Mouse (Mus musculus): ENCODE data around the gene Rbp7. TPM values are rescaled to one million over a fixed set of nuclear protein-coding genes. Genes with fewer than 3 reads are reported as not detected.

Rbp7 gene
- polyA plus RNA-seq, 1 experiment from 2014 or later, result not detected

- no peak for TF ChIP-seq CTCF (IDR thresholded peaks at IDR 0.05)
- CTCF ChIA-PET, result no interaction called here
- POLR2A ChIA-PET, result interaction anchor here (1.2 kb wide), 1 partner anchor 25 kb away, joined by 4 read pairs; no protein-coding TSS in a partner anchor
- ATAC-seq (peak; percentile 83), DNase-seq (ENCODE audit: low read depth, low spot score) (peak; percentile 69)
- in situ Hi-C loops (cut with MboI; ENCODE audit: low pct_unique_long_range_greater_than_20kb), result no loop called here
- H3K27me3 ChIP-seq, result no peaks in the 10 kb centered on the region
Measured at GRCm38 (mm10) chr4:149426325-149427199, 28.2 kb downstream of the Rbp7 start, which contains the start of gene Ube4b. Gene Ube4b, minus strand, starts transcription at chr4:149426749.

GRCm38 (mm10) chr4:149425801-149426292, 28.9 kb downstream of the Rbp7 start:
- no peaks in the 10 kb centered on the region for H3K27me3 ChIP-seq
- in situ Hi-C loops (cut with MboI; ENCODE audit: low pct_unique_long_range_greater_than_20kb), result no loop called here
- ChIA-PET CTCF (no interaction called here), POLR2A (interaction anchor here (1.2 kb wide), 1 partner anchor 24 kb away, joined by 4 read pairs; no protein-coding TSS in a partner anchor)
- ATAC-seq (peak; percentile 22), DNase-seq (ENCODE audit: low read depth, low spot score) (no peak)
- no peak for TF ChIP-seq CTCF (IDR thresholded peaks at IDR 0.05)

- POLR2A ChIA-PET, result no interaction called here
- no peak for TF ChIP-seq CTCF (IDR thresholded peaks at IDR 0.05)
- ATAC-seq (no peak), DNase-seq (ENCODE audit: low read depth, low spot score) (no peak)
- in situ Hi-C loops (cut with MboI; ENCODE audit: low pct_unique_long_range_greater_than_20kb), result no loop called here
- CTCF ChIA-PET, result no interaction called here
- H3K27me3 ChIP-seq, result no peaks in the 10 kb centered on the region
Measured at GRCm38 (mm10) chr4:149424755-149425154, 30.0 kb downstream of the Rbp7 start.

- no peak for TF ChIP-seq CTCF (IDR thresholded peaks at IDR 0.05)
- no peak for ATAC-seq
- DNase-seq (ENCODE audit: low read depth, low spot score), result no peak
- no peaks in the 10 kb centered on the region for H3K27me3 ChIP-seq
- ChIA-PET POLR2A (no interaction called here), CTCF (interaction anchor here (1.5 kb wide), 1 partner anchor 15 kb away, joined by 3 read pairs; no protein-coding TSS in a partner anchor)
- in situ Hi-C loops (cut with MboI; ENCODE audit: low pct_unique_long_range_greater_than_20kb), result no loop called here
Measured at GRCm38 (mm10) chr4:149417854-149418365, 36.9 kb downstream of the Rbp7 start.

GRCm38 (mm10) chr4:149416986-149417385, 37.8 kb downstream of the Rbp7 start:
- POLR2A ChIA-PET, result no interaction called here
- CTCF ChIA-PET, result interaction anchor here (1.5 kb wide), 1 partner anchor 14 kb away, joined by 3 read pairs; no protein-coding TSS in a partner anchor
- ATAC-seq (no peak), DNase-seq (ENCODE audit: low read depth, low spot score) (no peak)
- TF ChIP-seq CTCF (IDR thresholded peaks at IDR 0.05), result no peak
- H3K27me3 ChIP-seq, result no peaks in the 10 kb centered on the region
- in situ Hi-C loops (cut with MboI; ENCODE audit: low pct_unique_long_range_greater_than_20kb), result no loop called here

- TF ChIP-seq CTCF (IDR thresholded peaks at IDR 0.05), result no peak
- H3K27me3 ChIP-seq, result no peaks in the 10 kb centered on the region
- in situ Hi-C loops (cut with MboI; ENCODE audit: low pct_unique_long_range_greater_than_20kb), result no loop called here
- ATAC-seq (no peak), DNase-seq (ENCODE audit: low read depth, low spot score) (no peak)
- CTCF ChIA-PET, result interaction anchor here (1.3 to 1.5 kb wide), 2 partner anchors 13 to 29 kb away, joined by 3 read pairs; no protein-coding TSS in a partner anchor
- POLR2A ChIA-PET, result no interaction called here
Measured at GRCm38 (mm10) chr4:149416417-149416816, 38.4 kb downstream of the Rbp7 start.

GRCm38 (mm10) chr4:149415651-149416169, 39.1 kb downstream of the Rbp7 start:
- DNase-seq (ENCODE audit: low read depth, low spot score), result no peak
- POLR2A ChIA-PET, result no interaction called here
- ATAC-seq, result no peak

GRCm38 (mm10) chr4:149414259-149414658, 40.5 kb downstream of the Rbp7 start:
- no peaks in the 10 kb centered on the region for H3K27me3 ChIP-seq
- ATAC-seq (no peak), DNase-seq (ENCODE audit: low read depth, low spot score) (no peak)
- in situ Hi-C loops (cut with MboI; ENCODE audit: low pct_unique_long_range_greater_than_20kb), result no loop called here
- no peak for TF ChIP-seq CTCF (IDR thresholded peaks at IDR 0.05)
- ChIA-PET CTCF (interaction anchor here (0.9 to 1.0 kb wide), 2 partner anchors 11 to 71 kb away, joined by 3 read pairs; no protein-coding TSS in a partner anchor), POLR2A (no interaction called here)

More at GRCm38 (mm10) chr4:149415651-149416169, 39.1 kb downstream of the Rbp7 start:
- in situ Hi-C loops (cut with MboI; ENCODE audit: low pct_unique_long_range_greater_than_20kb), result no loop called here
- no peak for TF ChIP-seq CTCF (IDR thresholded peaks at IDR 0.05)
- CTCF ChIA-PET, result interaction anchor here (1.3 kb wide), 1 partner anchor 30 kb away, joined by 3 read pairs; no protein-coding TSS in a partner anchor
- no peaks in the 10 kb centered on the region for H3K27me3 ChIP-seq

- in situ Hi-C loops (cut with MboI; ENCODE audit: low pct_unique_long_range_greater_than_20kb), result no loop called here
- ChIA-PET POLR2A (no interaction called here), CTCF (interaction anchor here (1.0 kb wide), 1 partner anchor 12 kb away, joined by 3 read pairs; no protein-coding TSS in a partner anchor)
- no peaks in the 10 kb centered on the region for H3K27me3 ChIP-seq
- TF ChIP-seq CTCF (IDR thresholded peaks at IDR 0.05), result no peak
- DNase-seq (ENCODE audit: low read depth, low spot score) (no peak), ATAC-seq (no peak)
Measured at GRCm38 (mm10) chr4:149409759-149410158, 45.0 kb downstream of the Rbp7 start.

GRCm38 (mm10) chr4:149408331-149408730, 46.4 kb downstream of the Rbp7 start:
- TF ChIP-seq CTCF (IDR thresholded peaks at IDR 0.05), result no peak
- POLR2A ChIA-PET, result no interaction called here
- CTCF ChIA-PET, result interaction anchor here (1.7 kb wide), 1 partner anchor 26 kb away, joined by 4 read pairs; no protein-coding TSS in a partner anchor
- in situ Hi-C loops (cut with MboI; ENCODE audit: low pct_unique_long_range_greater_than_20kb), result no loop called here
- no peak for DNase-seq (ENCODE audit: low read depth, low spot score)
- ATAC-seq, result no peak
- no peaks in the 10 kb centered on the region for H3K27me3 ChIP-seq
